Mouse (Mus musculus) embryo, embryonic 11.5 days (tissue): Measurements from ENCODE around the gene Serinc4.
A peak's percentile ranks its signal among the peaks of the same experiment; 100 is the strongest.

Source experiments
- DNase-seq: peaks from one replicate; pipeline ENCODE4 v3.0.0-alpha.2; 2012; ENCODE audit warnings: low read depth, low spot score

The Serinc4 gene

GRCm38 (mm10) chr2:121448136-121448535, 8.4 kb downstream of the Serinc4 start:
- no peak for DNase-seq

DNA sequence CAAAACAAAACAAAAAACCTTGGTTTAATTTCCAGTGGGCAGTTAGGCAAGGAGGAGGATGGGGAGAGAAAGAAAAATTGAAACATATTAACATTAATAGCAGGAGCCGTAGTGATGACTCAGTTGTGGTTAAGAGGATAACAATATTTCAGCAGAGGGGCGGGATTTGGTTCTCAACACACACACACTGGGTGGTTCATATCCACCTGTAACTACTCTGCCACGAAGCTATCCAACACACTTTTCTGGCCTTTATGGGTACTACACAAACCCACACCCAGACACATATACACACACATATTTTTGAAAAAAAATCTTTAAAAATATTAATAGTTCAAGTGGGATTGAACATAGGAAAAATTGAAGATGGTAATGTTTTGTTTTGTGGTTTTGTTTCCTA, 9.6 kb downstream of the Serinc4 start:
- DNase-seq = no peak

DNA sequence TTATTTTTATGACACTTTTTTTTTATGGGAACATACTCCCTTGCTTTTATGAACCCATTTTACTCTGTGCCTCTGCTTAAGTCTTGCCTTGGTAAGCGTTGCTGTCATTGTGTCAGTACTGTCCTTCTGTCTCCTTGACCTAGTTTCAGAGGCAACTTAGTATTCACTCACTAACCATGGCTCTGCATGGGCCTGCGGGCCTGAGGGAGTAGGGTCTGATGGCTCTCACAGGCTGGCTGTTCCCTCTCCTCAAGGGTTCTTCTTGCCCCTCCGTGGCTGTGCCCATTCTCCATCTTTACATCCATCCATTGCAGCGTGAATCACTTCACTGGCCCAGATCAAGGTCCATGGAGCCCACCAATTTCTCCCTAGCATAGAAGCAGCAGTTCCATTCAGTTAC, 10.1 kb downstream of the Serinc4 start:
- no peak for DNase-seq

- no peak for DNase-seq
These were observed 11.5 kb downstream of the Serinc4 start for GRCm38 (mm10) chr2:121445117-121445516.

DNA sequence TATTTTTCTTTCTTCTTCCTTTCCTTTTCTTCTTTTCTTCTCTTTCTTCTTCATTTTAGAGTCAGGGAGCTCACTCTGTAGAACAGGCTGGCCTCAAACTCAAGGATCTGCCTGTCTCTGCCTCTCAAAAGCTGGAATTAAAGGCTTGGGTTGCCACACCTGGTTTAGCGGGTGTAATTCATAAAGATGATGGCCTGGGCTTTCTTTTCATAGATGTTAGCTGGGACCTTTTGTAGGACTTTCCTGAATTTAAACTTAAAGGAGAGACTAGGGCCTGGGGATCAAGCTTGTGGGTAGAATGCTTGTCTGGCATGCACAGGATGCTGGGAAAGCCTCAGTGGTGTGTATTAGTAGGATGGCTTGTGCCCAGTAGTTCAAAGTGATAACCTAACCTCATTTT, 12.4 kb downstream of the Serinc4 start, which contains the start of gene Ell3:
Gene Ell3 (minus strand): TSS at position 101 of the 400 bp plus-strand sequence.
- no peak for DNase-seq

- DNase-seq = no peak
These were observed 13.6 kb downstream of the Serinc4 start for GRCm38 (mm10) chr2:121443068-121443349.

DNA sequence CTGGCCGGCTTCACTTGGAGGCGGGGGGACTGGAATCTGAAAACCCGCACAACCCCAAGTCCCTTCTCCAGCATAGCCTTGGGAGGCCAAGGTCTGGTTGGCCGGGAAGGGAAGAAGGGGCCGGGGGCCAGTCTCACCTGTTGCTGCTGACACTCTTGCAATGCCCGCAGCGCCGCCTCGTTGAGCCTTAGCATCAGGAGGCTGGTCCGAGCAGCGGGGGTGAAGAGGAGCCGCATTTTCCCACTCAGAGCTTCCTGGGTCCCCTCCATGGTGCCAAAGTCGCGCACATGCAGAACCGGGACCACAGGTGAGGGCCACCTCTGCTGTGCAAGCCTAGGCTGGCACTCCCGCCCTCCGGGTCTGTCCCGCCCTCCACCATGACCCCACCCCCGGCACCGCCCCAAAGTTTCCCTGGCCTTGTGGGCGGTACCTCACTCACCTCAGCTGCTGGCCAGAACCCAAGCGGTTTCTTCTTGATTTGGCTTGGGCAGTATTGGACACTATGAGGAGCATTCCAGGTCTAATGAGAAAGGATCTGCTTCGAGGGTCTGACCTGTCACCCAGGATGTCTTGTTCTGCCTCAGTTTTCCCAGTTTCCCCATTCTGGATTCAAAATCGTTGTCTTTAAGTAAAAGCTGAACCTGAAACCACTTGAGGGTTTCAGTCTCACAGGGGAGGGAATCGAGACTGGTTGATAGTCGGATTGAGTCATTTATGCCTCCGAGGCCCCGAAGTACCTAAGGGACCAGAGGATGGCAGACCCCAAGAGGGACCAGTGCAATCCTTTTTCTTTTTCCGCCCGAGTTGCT, 14.1 kb downstream of the Serinc4 start:
- peak; percentile 38 for DNase-seq

DNA sequence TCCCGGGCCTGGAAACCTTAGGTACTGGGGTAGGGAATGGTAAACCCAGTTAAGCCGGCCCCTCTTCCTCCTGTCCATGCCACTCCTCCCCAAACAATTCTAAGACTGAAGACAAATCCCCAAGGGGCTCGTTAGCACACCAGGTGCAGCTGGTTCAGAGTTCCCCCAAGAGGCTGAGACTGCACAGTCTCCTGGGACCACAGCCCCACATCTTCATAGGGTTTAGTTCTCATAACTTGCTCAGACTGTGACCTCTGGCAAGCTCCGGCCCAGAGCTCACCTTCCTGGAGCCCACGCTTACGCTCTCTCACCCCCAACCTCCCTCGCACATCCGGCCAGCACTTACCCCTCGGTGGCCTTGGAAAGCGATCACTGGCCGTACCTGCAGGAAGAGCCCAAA, 14.8 kb downstream of the Serinc4 start:
- DNase-seq = no peak

GRCm38 (mm10) chr2:121440834-121441605, 15.6 kb downstream of the Serinc4 start:
- no peak for DNase-seq

DNA sequence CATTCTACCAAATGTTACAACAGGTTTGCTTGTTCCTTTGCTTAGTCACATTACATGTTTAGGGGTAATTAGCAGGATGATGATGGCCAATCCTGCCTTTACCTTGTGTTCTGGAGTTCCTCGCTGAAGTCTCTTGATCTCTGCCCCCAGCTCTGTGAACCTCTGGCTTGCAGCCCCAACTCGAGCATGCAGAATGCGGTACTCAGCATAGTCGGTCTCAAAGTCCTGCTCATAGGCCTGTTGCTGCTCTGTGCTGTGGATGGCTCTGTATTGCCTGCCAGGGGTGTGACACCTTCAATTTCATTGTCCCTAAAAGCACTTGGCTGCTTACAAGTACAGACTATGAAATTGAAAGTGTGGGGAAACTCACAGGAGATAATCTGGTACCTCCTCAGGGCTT, 16.8 kb downstream of the Serinc4 start:
- DNase-seq = no peak

GRCm38 (mm10) chr2:121434854-121435253, 21.7 kb downstream of the Serinc4 start:
- no peak for DNase-seq

DNA sequence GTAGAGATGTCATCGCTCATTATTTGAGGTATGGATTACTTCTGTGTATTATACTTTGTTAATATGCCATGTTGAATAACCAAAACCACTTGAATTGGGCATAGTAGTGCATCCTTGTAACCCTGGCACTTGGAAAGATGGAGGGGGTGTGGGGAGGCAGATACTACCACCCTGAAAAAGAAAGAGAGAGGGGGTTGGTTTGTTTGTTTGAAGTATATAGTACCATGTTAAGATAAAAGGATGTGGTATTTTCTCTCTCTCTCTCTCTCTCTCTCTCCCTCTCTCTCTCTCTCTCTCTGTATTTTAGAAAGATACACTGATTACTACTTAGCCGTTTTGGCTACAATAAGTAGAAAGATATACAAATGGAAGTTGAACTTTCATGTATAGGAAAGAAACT, 30.7 kb downstream of the Serinc4 start:
- no peak for DNase-seq

DNA sequence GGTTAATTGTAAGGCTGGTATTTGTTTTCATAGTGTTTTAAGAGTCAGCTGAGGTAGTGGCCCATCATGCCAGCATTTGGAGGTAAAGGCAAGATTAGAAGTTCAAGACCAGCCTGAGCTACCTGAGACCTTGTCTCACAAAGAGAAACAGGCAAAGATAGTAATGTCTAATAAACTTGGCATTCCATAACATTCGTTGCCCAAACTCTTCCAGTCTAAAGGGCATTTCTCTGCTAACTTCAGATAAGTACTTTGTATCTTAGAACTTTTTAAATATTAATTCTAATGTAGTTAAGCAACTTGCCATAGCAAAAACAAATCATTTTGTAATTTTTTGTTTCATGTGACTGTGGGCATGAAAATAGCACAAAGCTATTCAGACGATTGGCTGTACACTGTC, 33.4 kb downstream of the Serinc4 start:
- no peak for DNase-seq

GRCm38 (mm10) chr2:121418476-121418875, 38.1 kb downstream of the Serinc4 start:
- DNase-seq = no peak

GRCm38 (mm10) chr2:121416356-121416755, 40.2 kb downstream of the Serinc4 start:
- DNase-seq = no peak

- no peak for DNase-seq
These were observed 41.0 kb downstream of the Serinc4 start for GRCm38 (mm10) chr2:121415591-121415990.

GRCm38 (mm10) chr2:121415103-121415502, 41.5 kb downstream of the Serinc4 start:
- DNase-seq = no peak

- peak; percentile 31 for DNase-seq
These were observed 42.4 kb downstream of the Serinc4 start for GRCm38 (mm10) chr2:121414139-121414685.

GRCm38 (mm10) chr2:121413387-121414042, 43.1 kb downstream of the Serinc4 start, which contains the start of the genes Pdia3 and Catsper2:
TSS of gene Pdia3 (plus strand) at chr2:121413775.
TSS of gene Catsper2 (minus strand) at chr2:121413792.
- peak; percentile 93 for DNase-seq

- DNase-seq = no peak
These were observed 43.7 kb downstream of the Serinc4 start for GRCm38 (mm10) chr2:121412843-121413386.

GRCm38 (mm10) chr2:121408160-121408559, 48.4 kb downstream of the Serinc4 start:
- peak; percentile 17 for DNase-seq

- no peak for DNase-seq
These were observed 53.3 kb downstream of the Serinc4 start for GRCm38 (mm10) chr2:121403296-121403695.
